Mouse (Mus musculus) frontal cortex, adult (tissue): Measurements from ENCODE around the gene Rsu1.

Source experiments
- ATAC-seq: cut with Nextera tagmentation; 2 replicates; pipeline ENCODE4 v1.9.2; 2017; ENCODE audit warnings: mild to moderate bottlenecking, moderate library complexity, mixed read lengths; ENCODE audit not compliant: low TSS enrichment

Gene Rsu1

DNA sequence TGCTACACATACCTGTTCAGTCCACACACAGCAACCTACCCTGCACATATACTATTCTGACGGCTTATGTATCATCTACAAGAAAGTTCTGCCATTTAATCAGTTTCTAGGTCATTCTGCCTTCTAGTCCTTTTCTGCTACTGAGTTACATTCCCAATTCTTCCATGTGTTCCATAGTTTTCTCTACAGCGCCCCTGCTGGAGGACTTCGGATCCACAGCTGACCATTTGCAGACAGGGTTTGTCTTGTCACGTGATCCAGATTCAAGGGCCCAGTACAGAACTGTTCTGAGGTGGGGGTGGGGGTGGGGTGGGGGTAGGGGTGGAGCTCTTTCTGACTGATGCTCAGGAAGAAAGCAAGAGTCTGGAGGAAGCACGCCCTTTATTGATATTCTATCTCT is 102.5 kb downstream of the Rsu1 start:
- peak; percentile 47; the same call in 1 of the 2 replicates for ATAC-seq

DNA sequence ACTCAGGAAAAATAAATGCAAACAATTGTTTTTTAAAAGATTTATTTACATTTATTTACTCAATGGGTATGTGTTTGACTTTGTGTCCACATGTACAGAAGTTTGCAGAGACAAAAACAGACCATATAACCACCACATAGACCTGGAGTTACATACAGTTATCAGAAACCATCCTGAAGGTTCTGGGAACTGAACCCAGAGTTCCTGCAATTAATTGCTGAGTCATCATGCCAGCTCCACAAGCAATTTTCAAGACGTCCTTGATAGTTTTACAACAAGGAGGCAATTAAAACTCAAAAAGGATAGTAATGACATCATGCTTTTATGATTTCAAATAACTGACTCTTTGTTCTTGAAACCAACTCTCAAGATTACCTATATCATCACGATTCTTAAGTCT is 109.5 kb downstream of the Rsu1 start:
- no peak for ATAC-seq

GRCm38 (mm10) chr2:13145245-13145644 is 126.0 kb downstream of the Rsu1 start:
- no peak for ATAC-seq

DNA sequence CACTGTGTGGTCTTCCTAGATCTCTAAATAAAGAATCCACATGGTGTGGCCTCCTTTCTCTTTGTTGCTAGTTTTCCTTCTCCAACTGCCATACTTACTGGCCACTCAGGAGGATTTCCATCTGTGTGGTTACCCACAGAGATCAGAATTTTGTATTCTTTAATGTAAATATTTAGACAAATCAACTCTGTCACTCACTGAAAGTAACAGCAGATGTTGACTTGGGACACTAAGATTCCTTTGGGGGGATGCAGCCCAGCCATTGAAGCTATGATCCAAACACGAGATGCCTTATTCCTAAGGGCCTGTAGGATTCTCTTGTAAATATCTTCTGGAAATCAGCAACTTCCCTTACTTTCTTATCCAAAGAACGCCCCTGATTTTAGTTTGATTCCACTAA is 136.3 kb downstream of the Rsu1 start:
- no peak for ATAC-seq

DNA sequence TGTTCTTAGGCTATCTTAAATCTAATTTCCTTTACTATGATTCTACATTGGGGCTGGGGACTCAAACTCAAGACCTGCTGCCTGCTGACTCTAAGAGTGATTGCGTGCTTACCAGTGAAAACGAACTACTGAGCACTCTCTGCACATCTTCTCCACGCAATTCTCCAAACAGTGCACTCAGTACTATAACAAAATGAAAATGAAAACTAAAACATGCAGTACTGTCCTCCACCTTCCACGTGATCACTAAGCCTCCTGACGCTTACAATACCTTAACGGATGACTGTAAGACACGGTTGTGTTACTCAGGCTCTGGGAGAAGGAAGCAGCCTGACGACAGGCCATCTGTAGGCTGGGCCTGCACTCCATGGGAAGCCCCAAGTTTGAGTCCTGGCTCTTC is 138.4 kb downstream of the Rsu1 start:
- no peak for ATAC-seq

DNA sequence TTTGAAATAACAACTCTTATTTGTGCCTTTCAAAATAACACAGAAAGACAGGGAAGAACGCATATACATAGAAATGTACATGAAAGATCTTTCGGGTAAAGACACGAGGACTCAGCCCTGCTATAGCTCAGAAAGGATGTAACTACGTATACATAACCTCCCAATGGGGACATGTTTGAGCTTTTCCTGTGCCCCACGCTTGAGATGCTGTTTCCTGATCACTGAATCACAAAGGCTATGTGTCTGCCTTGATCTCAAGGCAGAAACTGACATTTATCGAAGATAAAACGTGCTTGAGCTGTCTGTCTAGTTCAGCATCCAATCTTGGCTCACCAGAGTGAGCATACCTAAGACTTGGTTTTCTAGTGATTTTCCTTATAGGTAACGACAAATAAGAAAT is 138.8 kb downstream of the Rsu1 start:
- no peak for ATAC-seq

GRCm38 (mm10) chr2:13129859-13130258 is 141.4 kb downstream of the Rsu1 start:
- no peak for ATAC-seq

DNA sequence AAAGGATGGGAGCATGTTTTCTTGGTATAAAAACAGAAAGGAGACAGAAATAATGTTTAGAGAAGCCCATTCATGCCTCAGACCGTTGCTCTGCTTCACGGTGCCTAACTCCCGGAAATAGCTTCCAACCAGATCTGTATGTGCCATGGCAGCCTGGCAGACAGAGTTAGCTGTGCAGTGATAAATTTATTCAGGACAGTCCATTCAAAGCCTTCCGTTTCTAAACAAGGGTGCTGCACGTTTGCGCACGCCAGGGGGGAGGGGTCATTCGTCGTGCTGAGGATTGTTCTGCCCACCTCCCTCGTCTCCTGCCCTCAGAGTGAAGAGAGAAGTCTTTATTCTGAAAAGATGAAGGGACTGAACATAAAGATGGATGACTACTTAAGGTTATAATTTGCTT is 141.9 kb downstream of the Rsu1 start:
- ATAC-seq = peak; percentile 89

DNA sequence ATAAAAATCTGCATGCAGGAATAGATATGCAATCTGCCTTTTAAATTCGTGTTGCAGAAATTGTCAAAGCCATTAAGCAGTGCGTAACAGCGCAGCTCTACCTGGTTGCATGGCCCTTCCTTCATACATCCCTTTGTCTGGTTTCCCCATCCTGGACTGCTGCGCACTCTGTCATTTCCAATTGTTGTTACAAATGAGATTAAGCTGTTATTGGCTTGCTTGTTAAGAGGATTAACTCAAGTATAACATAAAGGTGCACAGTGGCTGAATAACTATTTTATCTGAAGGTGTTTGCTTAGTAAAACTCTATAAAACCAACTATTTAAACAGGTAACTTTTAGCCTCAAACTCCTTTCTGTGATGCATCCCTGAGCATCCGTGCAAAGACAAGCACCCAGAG is 150.8 kb downstream of the Rsu1 start:
- ATAC-seq = no peak

GRCm38 (mm10) chr2:13117896-13118295 is 153.3 kb downstream of the Rsu1 start:
- ATAC-seq = no peak

DNA sequence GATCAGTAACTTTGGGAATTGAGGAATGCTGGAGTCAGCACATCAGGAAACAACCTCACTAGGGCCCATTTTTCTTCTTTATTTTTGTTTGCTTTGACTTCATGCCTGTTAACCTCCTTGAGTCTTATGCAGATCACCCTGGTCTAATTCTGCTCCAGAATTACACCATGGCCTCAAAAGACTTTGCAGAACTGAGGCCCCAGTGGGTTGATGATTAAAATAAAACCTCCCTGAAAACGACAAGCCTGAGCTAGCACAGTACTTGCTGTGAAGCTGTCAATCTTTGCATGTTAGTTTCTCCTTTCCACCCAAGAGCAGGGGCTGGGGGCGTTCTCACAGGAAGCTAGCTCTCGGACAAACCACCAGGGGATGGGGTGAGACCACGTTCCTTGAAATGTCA is 164.7 kb downstream of the Rsu1 start:
- no peak for ATAC-seq

- ATAC-seq = no peak
Observed at GRCm38 (mm10) chr2:13104388-13104787, 166.8 kb downstream of the Rsu1 start.

GRCm38 (mm10) chr2:13103797-13104200 is 167.4 kb downstream of the Rsu1 start:
- peak; percentile 96 for ATAC-seq

DNA sequence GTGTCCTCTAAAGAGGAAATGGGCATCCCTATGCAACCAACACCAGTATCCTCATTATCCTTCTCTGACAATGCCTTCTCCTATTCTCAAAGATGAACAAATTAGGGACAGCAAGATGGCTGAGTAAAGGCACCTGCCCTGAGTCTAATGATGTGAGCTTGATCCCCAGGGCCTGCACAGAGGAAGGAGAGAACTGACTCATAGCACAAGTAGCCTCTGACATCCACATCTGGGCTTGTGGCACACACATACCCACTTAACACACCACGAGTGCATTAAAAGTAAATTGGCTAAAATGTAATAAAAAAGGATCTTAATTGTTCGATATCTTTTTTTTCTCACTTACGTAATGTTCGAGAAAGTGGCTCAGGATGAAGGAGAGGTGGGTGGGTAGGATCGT is 177.2 kb downstream of the Rsu1 start:
- ATAC-seq = no peak

GRCm38 (mm10) chr2:13093570-13093969 is 177.6 kb downstream of the Rsu1 start:
- ATAC-seq = no peak

DNA sequence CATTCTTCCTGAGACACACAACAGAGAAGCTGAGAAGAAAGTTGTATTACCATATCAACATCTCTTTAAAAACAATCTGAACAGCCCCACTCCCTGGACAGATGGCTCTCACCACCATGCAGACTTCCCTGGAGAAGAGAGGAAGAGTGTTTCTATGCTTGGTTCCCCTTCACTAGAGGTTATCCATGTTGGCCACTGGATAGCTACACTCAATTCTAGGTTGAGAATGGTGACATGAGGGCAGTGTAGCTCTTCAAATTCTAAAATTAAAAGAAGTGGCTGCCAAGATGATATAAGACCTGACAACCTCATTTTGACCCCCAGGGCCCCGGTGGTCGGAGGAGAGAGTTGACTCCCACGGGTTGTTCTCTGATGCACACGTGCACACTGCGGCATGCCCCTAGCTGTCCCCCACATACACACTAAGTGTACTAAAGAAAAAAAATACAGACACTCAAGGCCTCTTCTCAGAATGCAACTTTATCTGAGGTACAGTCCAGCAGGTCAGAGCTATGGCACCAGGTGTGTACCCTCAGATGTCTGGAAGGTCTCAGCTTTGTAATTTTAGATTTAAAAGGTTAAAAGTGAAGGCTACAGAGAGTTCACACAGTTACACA is 179.7 kb downstream of the Rsu1 start:
- no peak for ATAC-seq

GRCm38 (mm10) chr2:13090841-13091240 is 180.4 kb downstream of the Rsu1 start:
- no peak for ATAC-seq

- ATAC-seq = peak; percentile 5
Observed at GRCm38 (mm10) chr2:13089861-13090260, 181.4 kb downstream of the Rsu1 start.

DNA sequence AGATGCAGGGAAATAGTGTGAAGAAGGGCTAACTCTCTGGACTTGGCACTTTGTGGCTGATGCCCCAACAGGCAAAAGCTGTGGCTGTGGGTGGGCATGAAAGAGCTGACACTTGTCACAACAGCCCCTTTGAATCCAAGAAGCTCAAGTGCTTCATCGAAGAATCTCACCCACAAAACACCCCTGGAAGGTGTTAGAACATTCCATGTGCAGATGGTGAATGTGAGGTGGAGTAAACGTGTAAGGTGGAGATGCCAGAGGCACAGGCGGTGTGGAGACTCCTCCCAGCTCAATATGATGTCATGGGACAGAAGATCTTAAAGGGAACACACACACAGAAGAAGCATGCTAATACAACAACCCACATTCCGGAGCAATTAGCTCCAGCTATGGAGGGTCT is 182.9 kb downstream of the Rsu1 start:
- peak; percentile 77 for ATAC-seq

DNA sequence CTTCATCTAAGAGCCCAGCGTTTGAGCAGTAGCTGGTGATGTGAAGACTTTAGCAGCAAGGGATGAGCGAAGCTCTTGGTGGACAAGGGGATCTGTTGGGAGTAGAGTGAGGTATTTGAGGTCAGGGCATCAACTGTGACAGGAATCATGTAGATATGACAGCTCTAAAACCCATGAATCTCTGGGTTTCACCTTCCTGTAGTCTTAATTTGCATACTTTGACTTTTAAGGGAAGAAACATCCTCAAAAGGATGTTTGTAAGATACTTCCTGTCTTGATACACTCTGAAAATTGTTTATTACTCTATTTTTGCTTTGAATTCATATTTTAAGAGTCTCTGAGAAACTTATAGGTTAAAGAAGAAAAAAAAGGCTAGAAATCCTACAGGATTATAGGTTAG is 183.4 kb downstream of the Rsu1 start:
- no peak for ATAC-seq

DNA sequence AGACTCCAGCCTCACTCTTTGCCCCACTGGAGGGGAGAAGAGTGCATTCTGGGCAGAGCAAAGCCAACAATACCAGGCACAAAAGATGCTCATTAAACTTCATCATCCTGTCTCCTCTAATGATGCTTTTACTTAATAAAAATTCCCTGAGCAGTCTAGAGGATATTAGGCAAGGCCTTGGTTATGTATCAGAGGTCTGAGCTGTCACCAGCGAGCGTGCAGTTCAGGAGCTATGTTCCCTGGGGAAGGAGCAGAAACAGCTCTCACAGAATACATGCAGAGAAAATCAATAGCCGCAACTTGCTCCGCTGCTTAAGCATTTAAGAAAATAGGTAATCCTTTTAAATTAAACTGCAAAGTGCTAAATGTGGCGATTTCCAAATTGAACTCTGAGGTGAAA is 187.0 kb downstream of the Rsu1 start:
- no peak for ATAC-seq

DNA sequence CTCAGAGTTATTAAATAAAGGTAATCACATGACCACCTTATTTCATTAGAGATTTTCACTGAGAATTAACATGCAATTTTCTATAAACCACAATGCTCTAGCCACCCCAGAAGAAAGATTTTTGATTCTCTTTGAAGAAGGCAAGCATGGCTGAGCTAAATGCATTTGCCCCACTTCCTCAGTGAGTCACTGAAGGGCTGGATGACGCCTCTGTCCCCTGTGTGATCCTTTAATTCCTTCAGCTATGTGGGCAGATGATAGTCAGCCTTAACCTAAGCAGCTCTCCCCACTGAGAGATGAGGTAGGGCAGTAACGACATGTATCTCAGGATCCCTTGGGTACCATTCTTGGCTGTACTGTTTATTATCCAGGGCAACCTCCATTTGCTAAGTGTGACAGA is 190.7 kb downstream of the Rsu1 start:
- 0 out of 2 replicates have a peak, but pooled peaks have one; percentile 46 for ATAC-seq

GRCm38 (mm10) chr2:13072243-13072642 is 199.0 kb downstream of the Rsu1 start:
- ATAC-seq = peak; percentile 90

DNA sequence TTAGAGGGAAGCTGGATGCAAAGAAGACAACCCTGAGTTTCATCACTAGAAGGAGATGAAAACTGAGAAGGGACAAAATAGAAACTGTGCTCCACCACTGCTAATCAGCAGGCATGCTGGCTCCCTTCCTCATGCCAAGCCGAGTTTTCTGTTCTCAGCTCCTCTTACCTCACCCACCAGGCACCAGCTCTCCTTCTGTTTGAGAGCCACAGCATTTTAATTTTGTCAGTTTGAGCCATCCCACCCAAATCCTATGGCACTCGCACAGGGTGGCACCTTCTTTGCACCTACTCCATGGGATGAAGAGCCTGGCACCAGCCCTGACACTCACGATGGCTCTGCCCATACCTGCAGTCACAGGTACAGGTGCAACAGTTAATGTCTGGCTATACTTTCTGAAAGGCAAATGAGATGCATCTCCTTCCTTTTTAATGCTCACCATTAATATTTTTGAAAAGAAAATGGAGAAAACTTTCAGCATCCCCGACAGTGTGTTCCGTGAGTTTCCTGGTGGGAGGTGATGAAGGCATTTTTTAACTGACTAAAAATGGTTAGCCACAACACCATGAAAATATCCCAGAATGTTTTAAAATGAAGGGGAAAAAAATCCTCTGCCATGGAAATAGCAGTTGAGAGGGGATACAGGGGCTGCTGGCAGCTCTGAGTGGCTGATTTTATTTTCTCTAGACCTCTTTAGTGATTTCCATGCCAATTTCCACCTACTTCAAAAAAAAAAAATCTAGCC is 210.6 kb downstream of the Rsu1 start:
- peak; percentile 98 for ATAC-seq
